Mouse (Mus musculus): Measurements from ENCODE around the gene Wdr25.

Wdr25 gene

GRCm38 (mm10) chr12:108939317-108939716 is 45.9 kb downstream of the Wdr25 start:
- DNase-seq: no peak

- no peak for DNase-seq
Observed at GRCm38 (mm10) chr12:108940255-108940654, 46.8 kb downstream of the Wdr25 start.

- DNase-seq: no peak
Observed at GRCm38 (mm10) chr12:108941282-108941681, 47.9 kb downstream of the Wdr25 start.

DNA sequence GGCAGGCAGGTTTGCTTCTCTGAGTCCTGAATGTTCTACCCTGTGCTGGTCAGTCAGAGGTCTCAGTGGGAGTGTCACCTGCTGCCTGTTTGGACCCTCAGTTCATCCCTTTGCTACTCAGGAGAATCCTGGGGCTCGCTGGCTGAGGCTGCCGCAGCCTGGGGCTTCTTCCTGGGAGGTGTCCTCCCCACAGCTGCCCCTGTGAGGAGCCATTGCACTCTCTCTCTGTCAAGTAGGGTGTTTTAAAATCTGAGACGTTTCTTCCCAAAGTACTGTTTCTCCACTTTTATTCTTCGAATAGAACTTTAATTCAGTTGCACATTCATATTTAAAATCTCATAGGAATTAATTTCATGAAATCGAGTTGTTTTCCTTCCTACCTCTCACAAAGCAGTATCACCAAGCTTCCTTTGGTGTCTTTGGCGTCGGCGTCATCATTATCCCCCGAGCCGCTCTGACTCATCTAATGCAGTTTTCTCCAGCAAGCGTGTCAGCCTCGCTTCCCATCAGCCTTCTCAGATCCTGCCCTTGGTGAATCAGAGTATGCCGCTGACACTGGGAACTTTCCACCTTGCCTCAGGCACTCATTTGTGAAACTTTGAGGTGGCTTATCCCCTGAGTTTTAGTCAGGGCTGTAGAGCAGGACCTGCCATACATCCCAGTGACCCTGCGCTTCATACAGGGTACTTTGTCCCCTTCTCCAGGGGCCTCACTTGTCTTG is 48.9 kb downstream of the Wdr25 start:
- no peak for DNase-seq

GRCm38 (mm10) chr12:108953011-108953550 is 59.6 kb downstream of the Wdr25 start:
- DNase-seq: no peak

- DNase-seq: peak; percentile 38
Observed at GRCm38 (mm10) chr12:108953838-108954237, 60.4 kb downstream of the Wdr25 start.

GRCm38 (mm10) chr12:108954456-108954855 is 61.0 kb downstream of the Wdr25 start:
- no peak for DNase-seq

- DNase-seq: no peak
Observed at GRCm38 (mm10) chr12:108958483-108958882, 65.1 kb downstream of the Wdr25 start.

DNA sequence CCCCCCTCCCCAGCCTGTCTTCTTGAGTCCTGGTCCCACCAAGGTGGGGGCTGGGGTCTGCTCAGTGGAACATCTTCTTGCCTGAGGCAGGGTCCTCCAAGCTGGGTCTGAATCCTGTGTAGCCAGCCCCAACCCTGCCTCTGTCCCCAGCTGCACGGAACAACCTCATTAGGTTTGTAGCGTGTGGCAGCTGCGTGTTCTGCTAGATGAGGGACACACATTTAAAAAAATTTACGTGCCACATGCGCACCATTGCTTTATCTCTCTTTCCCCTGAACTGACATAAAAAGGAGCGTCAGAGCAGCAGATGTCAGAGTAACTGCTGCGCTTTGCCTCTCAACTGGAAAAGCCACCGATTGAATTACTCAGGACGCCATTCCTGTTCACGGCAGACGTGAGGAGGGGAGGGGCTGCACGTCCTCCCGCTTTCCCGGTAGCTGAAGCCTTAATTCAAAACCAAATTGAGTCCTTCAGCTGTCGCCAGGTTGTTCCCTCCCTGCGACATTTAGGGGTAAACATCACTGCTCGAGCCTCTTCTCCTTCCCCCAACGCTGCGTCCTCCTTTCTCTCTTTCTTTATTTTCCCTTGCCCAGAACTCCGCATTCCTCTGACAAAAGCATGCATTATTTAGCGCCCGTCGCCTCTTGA is 65.7 kb downstream of the Wdr25 start:
- no peak for DNase-seq

DNA sequence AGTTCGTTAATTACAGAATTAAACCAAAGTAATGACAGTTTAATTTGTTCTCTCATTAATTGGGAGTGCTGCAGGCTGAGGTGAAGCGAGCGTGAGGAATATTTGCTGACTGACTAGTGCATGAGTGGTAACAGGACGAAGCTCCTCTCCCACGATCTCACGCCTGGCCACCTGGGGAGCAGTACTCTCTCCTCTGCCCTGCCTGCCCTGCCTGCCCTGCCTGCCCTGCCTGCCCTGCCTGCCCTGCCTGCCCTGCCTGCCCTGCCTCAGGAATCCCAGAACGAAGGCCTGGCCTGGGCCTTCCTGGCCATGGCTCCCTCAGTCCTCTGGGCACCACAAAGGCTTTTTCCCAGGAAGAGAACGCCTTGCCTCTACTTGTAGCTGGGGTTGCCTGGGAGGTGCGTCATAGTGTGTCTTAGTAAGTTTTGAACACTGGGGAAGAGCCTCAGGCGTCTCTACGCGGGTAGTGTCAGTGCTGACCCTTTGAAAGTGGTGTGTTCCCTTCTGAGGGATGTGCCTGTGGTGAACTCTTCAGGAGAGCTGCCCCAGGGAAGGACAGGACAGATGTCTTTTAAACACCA is 66.3 kb downstream of the Wdr25 start:
- peak; percentile 28 for DNase-seq

DNA sequence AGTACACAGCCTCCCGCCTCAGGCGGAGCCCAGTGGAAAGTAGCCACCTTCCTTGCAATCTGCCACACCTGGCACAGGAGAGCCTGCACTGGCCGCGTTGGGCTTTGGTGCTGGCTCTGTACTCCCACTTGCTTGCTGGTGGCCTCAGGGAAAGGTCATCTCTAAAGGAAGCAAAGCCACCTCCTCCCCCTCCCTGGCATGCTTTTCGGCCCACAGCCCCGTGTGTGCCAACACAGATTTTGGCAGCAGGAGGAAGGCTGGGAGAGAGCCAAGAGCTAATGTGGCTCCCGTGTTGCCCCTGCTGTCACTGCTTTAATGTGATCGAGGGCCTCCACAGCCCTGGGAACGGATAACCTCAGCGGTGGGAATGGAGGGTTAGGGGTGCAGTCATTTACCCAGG is 66.8 kb downstream of the Wdr25 start:
- DNase-seq: peak; percentile 57

DNA sequence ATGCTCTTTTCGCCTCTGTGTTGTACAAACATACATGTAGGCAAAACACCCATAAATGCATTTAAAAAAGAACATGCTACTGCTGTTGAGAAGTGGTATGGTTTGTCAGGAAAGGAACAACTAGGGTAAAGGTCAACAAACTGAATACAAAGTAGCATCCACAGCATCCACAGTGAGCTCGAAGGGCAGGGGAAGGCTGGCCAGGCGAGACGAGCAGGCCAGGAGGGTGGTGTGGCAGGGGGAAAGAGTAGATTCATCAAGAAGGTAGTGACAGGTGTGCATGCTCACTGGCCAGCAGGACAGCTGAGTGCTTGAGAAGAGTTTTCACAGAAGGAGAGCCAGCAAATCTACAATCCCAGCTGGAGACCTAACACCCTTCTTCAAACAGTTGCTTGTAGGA is 74.2 kb downstream of the Wdr25 start:
- no peak for DNase-seq

GRCm38 (mm10) chr12:108968031-108968430 is 74.6 kb downstream of the Wdr25 start:
- no peak for DNase-seq

- peak; percentile 36 for DNase-seq
Observed at GRCm38 (mm10) chr12:108971446-108971845, 78.0 kb downstream of the Wdr25 start.

DNA sequence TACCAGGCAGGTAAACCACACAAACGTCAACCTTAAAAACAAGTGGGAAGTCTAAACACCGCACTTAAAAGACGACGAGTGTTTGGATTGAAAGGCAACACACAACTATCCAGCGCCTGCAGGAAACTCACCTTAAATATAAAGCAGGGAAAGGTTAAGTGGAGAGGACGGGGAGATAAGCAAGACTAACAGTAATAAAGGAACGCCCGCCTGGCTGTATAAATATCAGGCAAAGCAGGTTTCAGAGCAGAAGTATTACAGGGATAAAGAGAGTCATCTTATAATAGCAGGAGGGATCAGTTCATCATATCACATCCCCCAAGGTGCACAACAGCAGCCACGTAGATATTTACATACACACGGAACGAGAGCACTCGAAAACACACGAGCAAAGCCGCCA is 78.8 kb downstream of the Wdr25 start:
- DNase-seq: no peak

DNA sequence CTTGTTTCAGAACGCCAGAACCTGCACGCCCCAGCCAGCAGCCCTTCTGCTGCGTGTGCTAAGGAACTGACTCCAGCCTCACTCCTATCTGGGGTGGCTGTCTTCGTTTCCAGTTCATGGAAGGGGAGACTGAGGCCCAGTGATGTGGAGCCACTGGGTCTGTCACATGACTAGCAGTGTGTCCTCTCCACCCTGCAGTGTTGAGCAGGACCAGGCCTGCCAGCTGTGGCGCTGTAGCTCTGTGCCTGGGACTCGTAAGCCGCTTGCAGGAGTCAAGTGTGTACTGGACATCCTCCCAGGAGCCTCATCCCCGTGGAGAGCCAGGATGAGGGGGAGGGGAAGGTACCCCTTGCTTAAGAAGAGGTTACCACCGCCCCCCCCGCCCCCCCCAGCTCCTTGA is 86.5 kb downstream of the Wdr25 start:
- no peak for DNase-seq

GRCm38 (mm10) chr12:108981941-108982683 is 88.7 kb downstream of the Wdr25 start:
- DNase-seq: no peak

DNA sequence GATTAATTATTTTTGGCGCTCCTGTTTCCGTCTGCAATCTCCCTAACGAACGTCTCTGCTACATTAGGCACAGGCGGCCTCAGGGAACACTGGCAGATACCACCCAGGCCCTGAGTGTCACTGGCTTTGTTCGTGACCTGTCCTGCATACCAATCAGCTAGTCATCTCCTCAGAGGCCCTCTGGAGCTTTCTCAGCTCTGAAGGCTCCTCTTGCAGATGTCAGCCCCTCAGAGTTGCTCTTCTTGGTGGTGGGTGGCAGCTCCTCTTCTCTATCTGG is 89.2 kb downstream of the Wdr25 start:
- DNase-seq: no peak

DNA sequence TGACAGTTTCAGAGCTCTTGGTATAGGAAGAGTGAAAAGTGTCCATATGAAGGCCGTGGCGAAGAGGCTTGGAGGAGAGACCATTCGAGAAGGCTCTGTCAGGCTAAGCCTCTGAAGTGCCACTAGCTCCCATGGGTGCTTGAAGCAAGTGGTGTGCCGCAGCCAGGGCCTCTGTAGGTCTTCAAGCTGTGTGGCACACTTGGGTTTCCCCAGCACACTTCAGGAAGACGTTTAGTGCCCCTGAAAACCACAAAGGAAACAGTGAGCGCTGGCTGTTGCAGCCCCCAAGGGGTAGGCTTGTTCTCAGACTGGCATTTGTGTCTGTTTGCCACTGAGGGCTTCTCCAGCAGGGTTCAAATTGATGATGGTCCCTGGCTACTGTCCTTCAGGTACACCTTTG is 90.1 kb downstream of the Wdr25 start:
- no peak for DNase-seq

- DNase-seq: peak; percentile 39
Observed at GRCm38 (mm10) chr12:108984471-108984870, 91.0 kb downstream of the Wdr25 start.

GRCm38 (mm10) chr12:108985025-108985424 is 91.6 kb downstream of the Wdr25 start:
- DNase-seq: no peak

GRCm38 (mm10) chr12:108987448-108987847 is 94.0 kb downstream of the Wdr25 start:
- no peak for DNase-seq

GRCm38 (mm10) chr12:108990425-108990824 is 97.0 kb downstream of the Wdr25 start:
- DNase-seq: peak; percentile 51

GRCm38 (mm10) chr12:108993046-108993445 is 99.6 kb downstream of the Wdr25 start:
- no peak for DNase-seq

Measured in kidney, postnatal 10 days (tissue).